Mouse (Mus musculus) cortical plate, adult 2 months (tissue): ENCODE measurements around the gene Ppm1l.

ENCODE experiments used
- CTCF ChIP-seq: fragments of 200-500 bp; IDR thresholded peaks from 2 replicates; pipeline ENCODE4 v1.5.1; 2011; ENCODE audit warnings: mild to moderate bottlenecking, control low read depth, low read length; ENCODE audit not compliant: insufficient read depth; ENCODE audit errors: extremely low read depth
- POLR2A ChIP-seq: fragments of 200-500 bp; IDR thresholded peaks from 2 replicates; pipeline ENCODE4 v1.6.1; 2011; ENCODE audit warnings: mild to moderate bottlenecking, low read length, control low read depth; ENCODE audit not compliant: insufficient read depth; ENCODE audit errors: extremely low read depth

DNA sequence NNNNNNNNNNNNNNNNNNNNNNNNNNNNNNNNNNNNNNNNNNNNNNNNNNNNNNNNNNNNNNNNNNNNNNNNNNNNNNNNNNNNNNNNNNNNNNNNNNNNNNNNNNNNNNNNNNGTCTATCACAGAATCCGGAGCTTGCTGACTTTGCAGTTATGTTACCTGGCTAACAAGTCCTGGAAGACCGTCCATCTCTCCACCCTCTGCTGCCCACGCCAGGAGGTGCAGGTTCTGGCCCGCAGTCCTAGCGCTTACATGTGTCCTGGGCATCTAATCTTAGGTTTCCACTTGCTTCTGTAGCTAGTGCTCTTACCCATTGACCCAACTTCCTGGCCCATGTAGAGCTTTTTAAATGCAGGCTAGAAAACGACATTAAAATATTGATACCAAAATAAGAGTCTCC lies 99.5 kb downstream of the Ppm1l start:
- no peak for TF ChIP-seq POLR2A
- TF ChIP-seq CTCF, result no peak
